Mouse (Mus musculus) stomach, embryonic 14.5 days (tissue): Measurements from ENCODE around the gene Cachd1. TPM values are rescaled to one million over a fixed set of nuclear protein-coding genes. Genes with fewer than 3 reads are reported as not detected.
A peak's percentile ranks its signal among the peaks of the same experiment; 100 is the strongest.

Source experiments
- ATAC-seq: fragments of 200-750 bp; cut with Nextera tagmentation; 2 replicates; pipeline ENCODE4 v1.8.0; 2017; ENCODE audit warnings: low read depth, moderate TSS enrichment; ENCODE audit not compliant: insufficient number of reproducible peaks, insufficient read depth, low FRiP score
- H3K27ac ChIP-seq: fragments of 300-500 bp; sonication (generic); 2 replicates; pipeline ENCODE4 v1.5.1; 2014; ENCODE audit warnings: mild to moderate bottlenecking, low read length, moderate library complexity, mixed read lengths
- H3K27me3 ChIP-seq: fragments of 300-500 bp; sonication (generic); 2 replicates; pipeline ENCODE4 v1.6.1; 2014; ENCODE audit warnings: low read length, control low read depth, mixed read lengths; ENCODE audit not compliant: control insufficient read depth, insufficient read depth
- H3K36me3 ChIP-seq: fragments of 300-500 bp; sonication (generic); 2 replicates; pipeline ENCODE4 v1.6.1; 2014; ENCODE audit warnings: mild to moderate bottlenecking, control low read depth, low read length, moderate library complexity, mixed read lengths; ENCODE audit not compliant: control insufficient read depth, insufficient read depth
- H3K4me1 ChIP-seq: fragments of 300-500 bp; sonication (generic); 2 replicates; pipeline ENCODE4 v1.6.1; 2014; ENCODE audit warnings: low read length, control low read depth, mixed read lengths; ENCODE audit not compliant: control insufficient read depth, insufficient read depth
- H3K4me2 ChIP-seq: fragments of 300-500 bp; sonication (generic); replicated peaks from 2 replicates; pipeline ENCODE4 v1.6.1; 2014; ENCODE audit warnings: low read depth, low read length, control low read depth
- H3K4me3 ChIP-seq: fragments of 300-500 bp; sonication (generic); 2 replicates; pipeline ENCODE4 v1.5.1; 2014; ENCODE audit warnings: low read depth, low read length, control low read depth
- H3K9ac ChIP-seq: fragments of 300-500 bp; sonication (generic); replicated peaks from 2 replicates; pipeline ENCODE4 v1.6.1; 2014; ENCODE audit warnings: low read depth, mild to moderate bottlenecking, control low read depth, low read length, moderate library complexity, mixed read lengths
- H3K9me3 ChIP-seq: fragments of 300-500 bp; sonication (generic); 2 replicates; pipeline ENCODE4 v1.6.1; 2016; ENCODE audit warnings: low read depth, low read length, control low read depth; ENCODE audit not compliant: control insufficient read depth
- WGBS: fragments of 180-500 bp; shearing (Covaris S2); extraction: QIAGEN DNeasy Blood & Tissue Kit; methylation state at CpG from one replicate; pipeline ENCODE4 v1.1.7; 2014; 5-methylcytosine and 5-hydroxymethylcytosine counted together
- polyA plus RNA-seq: library from polyadenylated mRNA; unstranded; fragments of >200 nt; fragmentation: Nextera tagmentation; extraction: Ambion mirVana; gene quantifications from 2 replicates; pipeline ENCODE4 v1.2.1, GENCODE M21; 2014

The Cachd1 gene
- polyA plus RNA-seq, 1 experiment from 2014 or later, result 19.5 TPM

- H3K4me2 ChIP-seq, result no peak overlapping the region
- H3K9me3 ChIP-seq, result no peaks in the 10 kb centered on the region
- no peaks in the 10 kb centered on the region for H3K36me3 ChIP-seq
- H3K9ac ChIP-seq, result no peak overlapping the region
- 68% methylated on average over 6 of the region's 6 CpGs for WGBS
- no peak overlapping the region for H3K4me3 ChIP-seq
- no peaks in the 10 kb centered on the region for H3K27me3 ChIP-seq
- no peak overlapping the region for H3K27ac ChIP-seq
- no peak for ATAC-seq
- H3K4me1 ChIP-seq, result no peaks in the 10 kb centered on the region
Observed at GRCm38 (mm10) chr4:100758265-100758898, 18.1 kb upstream of the Cachd1 start.

GRCm38 (mm10) chr4:100759603-100760002, 16.9 kb upstream of the Cachd1 start:
- Histone ChIP-seq H3K4me3 (no peak overlapping the region), H3K36me3 (no peaks in the 10 kb centered on the region), H3K4me2 (no peak overlapping the region), H3K4me1 (no peaks in the 10 kb centered on the region), H3K9ac (no peak overlapping the region), H3K27ac (no peak overlapping the region), H3K27me3 (no peaks in the 10 kb centered on the region), H3K9me3 (no peaks in the 10 kb centered on the region)
- WGBS, result 70% methylated on average over 1 of the region's 1 CpGs
- no peak for ATAC-seq

GRCm38 (mm10) chr4:100760416-100760815, 16.1 kb upstream of the Cachd1 start:
- Histone ChIP-seq H3K4me2 (no peak overlapping the region), H3K4me3 (no peak overlapping the region), H3K9me3 (no peaks in the 10 kb centered on the region), H3K27me3 (no peaks in the 10 kb centered on the region), H3K9ac (no peak overlapping the region), H3K36me3 (no peaks in the 10 kb centered on the region), H3K4me1 (no peaks in the 10 kb centered on the region), H3K27ac (no peak overlapping the region)
- no peak for ATAC-seq
- WGBS, result 82% methylated on average over 5 of the region's 5 CpGs

- no peak for ATAC-seq
- WGBS, result 16% methylated on average over 3 of the region's 3 CpGs
- peaks cover 2% of the 10 kb centered on the region; the same call in 1 of the 2 replicates for H3K9me3 ChIP-seq
- H3K4me2 ChIP-seq, result no peak overlapping the region
- no peaks in the 10 kb centered on the region for H3K4me1 ChIP-seq
- no peak overlapping the region for H3K27ac ChIP-seq
- no peak overlapping the region for H3K9ac ChIP-seq
- no peaks in the 10 kb centered on the region for H3K36me3 ChIP-seq
- H3K27me3 ChIP-seq, result no peaks in the 10 kb centered on the region
- H3K4me3 ChIP-seq, result no peak overlapping the region
Observed at GRCm38 (mm10) chr4:100768606-100769005, 7.9 kb upstream of the Cachd1 start.

- H3K36me3 ChIP-seq, result no peaks in the 10 kb centered on the region
- H3K4me1 ChIP-seq, result peaks cover 16% of the 10 kb centered on the region
- H3K4me3 ChIP-seq, result peak overlapping the region; percentile 94
- H3K9me3 ChIP-seq, result peaks cover 2% of the 10 kb centered on the region; the same call in 1 of the 2 replicates
- under 1% methylated on average over 67 of the region's 68 CpGs for WGBS
- ATAC-seq, result peak; percentile 14; the same call in 1 of the 2 replicates
- peak overlapping the region; percentile 94 for H3K9ac ChIP-seq
- H3K4me2 ChIP-seq, result peak overlapping the region; percentile 75
- no peaks in the 10 kb centered on the region for H3K27me3 ChIP-seq
- peak overlapping the region; percentile 93 for H3K27ac ChIP-seq
Observed at GRCm38 (mm10) chr4:100776871-100777375, 448 bp downstream of the Cachd1 start.

GRCm38 (mm10) chr4:100777376-100778041, 1.0 kb downstream of the Cachd1 start:
- H3K9me3 ChIP-seq, result peaks cover 2% of the 10 kb centered on the region; the same call in 1 of the 2 replicates
- peak overlapping the region; percentile 94 for H3K9ac ChIP-seq
- peak; percentile 35; the same call in 1 of the 2 replicates for ATAC-seq
- peak overlapping the region; percentile 75 for H3K4me2 ChIP-seq
- peak overlapping the region; percentile 93 for H3K27ac ChIP-seq
- H3K4me3 ChIP-seq, result peak overlapping the region; percentile 94
- H3K27me3 ChIP-seq, result no peaks in the 10 kb centered on the region
- H3K36me3 ChIP-seq, result no peaks in the 10 kb centered on the region
- peaks cover 18% of the 10 kb centered on the region for H3K4me1 ChIP-seq
- under 1% methylated on average over 42 of the region's 42 CpGs for WGBS

- Histone ChIP-seq H3K27ac (peak overlapping the region; percentile 93), H3K4me2 (peak overlapping the region; percentile 75), H3K9me3 (peaks cover 2% of the 10 kb centered on the region; the same call in 1 of the 2 replicates), H3K9ac (peak overlapping the region; percentile 94), H3K4me3 (peak overlapping the region; percentile 94), H3K36me3 (no peaks in the 10 kb centered on the region), H3K27me3 (no peaks in the 10 kb centered on the region), H3K4me1 (peaks cover 18% of the 10 kb centered on the region)
- WGBS, result 1% methylated on average over 16 of the region's 16 CpGs
- ATAC-seq, result no peak
Observed at GRCm38 (mm10) chr4:100778082-100778481, 1.6 kb downstream of the Cachd1 start.

- Histone ChIP-seq H3K4me3 (peak overlapping the region; percentile 94), H3K36me3 (no peaks in the 10 kb centered on the region), H3K4me2 (peak overlapping the region; percentile 75), H3K27me3 (no peaks in the 10 kb centered on the region), H3K4me1 (peaks cover 18% of the 10 kb centered on the region), H3K9ac (no peak overlapping the region; the same call in 1 of the 2 replicates), H3K9me3 (no peaks in the 10 kb centered on the region), H3K27ac (no peak overlapping the region)
- no peak for ATAC-seq
- WGBS, result 27% methylated on average over 4 of the region's 4 CpGs
Observed at GRCm38 (mm10) chr4:100779023-100779422, 2.5 kb downstream of the Cachd1 start.
